Mouse (Mus musculus) spleen, adult 2 months (tissue): Measurements from ENCODE around the gene Zfp1. TPM values are rescaled to one million over a fixed set of nuclear protein-coding genes. Genes with fewer than 3 reads are reported as not detected.

ENCODE experiments used
- DNase-seq, 2 experiments: peaks; one replicate each; pipeline versions ENCODE4 v3.0.0 to v3.0.0-alpha.2; 2012 to 2021; ENCODE audit warnings: low spot score in 2 of 2, low read depth in 1 of 2
- H3K27ac ChIP-seq: fragments of 200-500 bp; 2 replicates; pipeline ENCODE4 v1.5.1; 2012; ENCODE audit warnings: low read length, inconsistent platforms; ENCODE audit not compliant: insufficient read depth
- H3K27me3 ChIP-seq: fragments of 200-500 bp; 2 replicates; pipeline ENCODE4 v1.6.1; 2012; ENCODE audit warnings: mild to moderate bottlenecking, moderate library complexity, low read length, inconsistent platforms; ENCODE audit not compliant: control insufficient read depth, insufficient read depth
- H3K36me3 ChIP-seq: fragments of 200-500 bp; 2 replicates; pipeline ENCODE4 v1.6.1; 2012; ENCODE audit warnings: mild to moderate bottlenecking, low read length, inconsistent platforms; ENCODE audit not compliant: control insufficient read depth, insufficient read depth
- H3K4me1 ChIP-seq: fragments of 200-500 bp; 2 replicates; pipeline ENCODE4 v1.6.1; 2011; ENCODE audit warnings: inconsistent platforms; ENCODE audit not compliant: control insufficient read depth, insufficient read depth, insufficient read length
- H3K4me3 ChIP-seq: fragments of 200-500 bp; 2 replicates; pipeline ENCODE4 v1.5.1; 2011; ENCODE audit warnings: mild to moderate bottlenecking, inconsistent platforms; ENCODE audit not compliant: insufficient read depth, insufficient read length; ENCODE audit errors: extremely low read depth
- CTCF ChIP-seq: fragments of 200-500 bp; IDR thresholded peaks from 2 replicates; pipeline ENCODE4 v1.5.1; 2011; ENCODE audit warnings: mild to moderate bottlenecking, inconsistent platforms; ENCODE audit not compliant: insufficient read depth, insufficient read length, insufficient replicate concordance; ENCODE audit errors: extremely low read depth
- POLR2A ChIP-seq: fragments of 200-500 bp; IDR thresholded peaks from 2 replicates; pipeline ENCODE4 v1.6.1; 2011; ENCODE audit warnings: low read depth, low read length, inconsistent platforms
- WGBS: fragments of 180-500 bp; shearing (Covaris S2); methylation state at CpG from one replicate; pipeline ENCODE4 v1.1.7; 2018; 5-methylcytosine and 5-hydroxymethylcytosine counted together
- polyA plus RNA-seq: library from polyadenylated mRNA; depleted of rRNA; stranded (reverse); fragments of >200 nt; gene quantifications from 2 replicates; pipeline ENCODE4 v1.2.3, GENCODE M21; 2012

Gene Zfp1
- polyA plus RNA-seq, 1 experiment = 4.9 TPM

GRCm38 (mm10) chr8:111614786-111615701 lies 28.2 kb upstream of the Zfp1 start:
- no peak for TF ChIP-seq CTCF

GRCm38 (mm10) chr8:111617812-111618211 lies 25.4 kb upstream of the Zfp1 start:
- DNase-seq = no peak
- Histone ChIP-seq H3K4me1 (no peaks in the 10 kb centered on the region), H3K36me3 (no peaks in the 10 kb centered on the region), H3K27ac (no peak overlapping the region), H3K27me3 (no peaks in the 10 kb centered on the region), H3K4me3 (no peak overlapping the region)
- 73% methylated on average over 6 of the region's 6 CpGs for WGBS
- TF ChIP-seq CTCF = no peak
- no peak for TF ChIP-seq POLR2A

More at GRCm38 (mm10) chr8:111614786-111615701, 28.2 kb upstream of the Zfp1 start:
- WGBS = 80% methylated on average over 6 of the region's 6 CpGs
- Histone ChIP-seq H3K4me1 (no peaks in the 10 kb centered on the region), H3K27me3 (no peaks in the 10 kb centered on the region), H3K36me3 (no peaks in the 10 kb centered on the region), H3K27ac (no peak overlapping the region), H3K4me3 (no peak overlapping the region)
- DNase-seq = no peak

GRCm38 (mm10) chr8:111618273-111618672 lies 24.9 kb upstream of the Zfp1 start:
- no peaks in the 10 kb centered on the region for H3K4me1 ChIP-seq
- H3K4me3 ChIP-seq = no peak overlapping the region
- H3K36me3 ChIP-seq = no peaks in the 10 kb centered on the region
- no peak overlapping the region for H3K27ac ChIP-seq
- no peak for DNase-seq
- TF ChIP-seq POLR2A = no peak
- no peak for TF ChIP-seq CTCF
- 92% methylated on average over 4 of the region's 4 CpGs for WGBS
- no peaks in the 10 kb centered on the region for H3K27me3 ChIP-seq

GRCm38 (mm10) chr8:111619936-111620335 lies 23.3 kb upstream of the Zfp1 start:
- TF ChIP-seq POLR2A (no peak), CTCF (no peak)
- 26% methylated on average over 1 of the region's 1 CpGs for WGBS
- Histone ChIP-seq H3K36me3 (no peaks in the 10 kb centered on the region), H3K4me3 (no peak overlapping the region), H3K4me1 (no peaks in the 10 kb centered on the region), H3K27ac (no peak overlapping the region), H3K27me3 (no peaks in the 10 kb centered on the region)
- DNase-seq = no peak

GRCm38 (mm10) chr8:111622104-111622503 lies 21.1 kb upstream of the Zfp1 start:
- Histone ChIP-seq H3K27me3 (no peaks in the 10 kb centered on the region), H3K27ac (no peak overlapping the region), H3K4me3 (no peak overlapping the region), H3K4me1 (no peaks in the 10 kb centered on the region), H3K36me3 (no peaks in the 10 kb centered on the region)
- 91% methylated on average over 3 of the region's 3 CpGs for WGBS
- no peak for TF ChIP-seq CTCF
- TF ChIP-seq POLR2A = no peak
- no peak for DNase-seq

- TF ChIP-seq CTCF (no peak), POLR2A (no peak)
- Histone ChIP-seq H3K4me3 (no peak overlapping the region), H3K36me3 (no peaks in the 10 kb centered on the region), H3K4me1 (no peaks in the 10 kb centered on the region), H3K27ac (no peak overlapping the region), H3K27me3 (no peaks in the 10 kb centered on the region)
- 81% methylated on average over 10 of the region's 10 CpGs for WGBS
- DNase-seq = no peak
Measured at GRCm38 (mm10) chr8:111622553-111622952, 20.6 kb upstream of the Zfp1 start.
